Mouse (Mus musculus) spleen, adult 12 weeks (tissue): Measurements from ENCODE around the gene Ccdc34.

Experiments used
- DNase-seq: peaks from one replicate; pipeline ENCODE4 v3.0.0; 2022; ENCODE audit warnings: low spot score

Ccdc34 gene

DNA sequence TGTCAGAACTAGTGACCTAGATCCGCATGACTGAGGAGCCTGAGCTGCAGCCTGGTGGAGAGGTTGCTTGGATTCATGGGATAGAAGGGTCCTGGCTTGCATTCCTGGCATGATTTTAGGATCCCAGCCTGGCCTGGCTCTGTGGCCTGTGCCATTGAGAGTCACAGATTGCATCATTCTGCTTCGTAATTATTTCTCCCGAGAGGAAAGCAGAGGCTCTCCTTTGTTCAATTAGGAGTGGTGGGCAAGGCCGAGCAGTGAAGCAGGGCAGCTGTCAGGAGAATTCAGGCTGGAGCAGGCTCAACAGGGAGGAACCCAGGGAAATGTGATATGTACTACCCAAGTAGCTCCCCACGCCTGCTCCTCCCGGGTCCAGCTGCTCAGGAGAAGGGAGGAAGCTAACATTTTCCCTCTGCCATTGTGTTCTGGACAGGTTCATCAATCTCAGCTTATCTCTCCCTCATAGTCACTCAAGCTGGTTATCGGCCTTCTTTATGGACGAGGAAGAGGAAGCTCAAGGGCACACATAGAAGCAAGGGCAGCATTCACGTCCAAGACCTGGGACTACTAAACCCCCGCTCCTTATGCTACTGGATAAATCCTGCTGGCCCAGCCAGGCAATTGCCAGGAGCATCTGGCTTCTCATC, 162.2 kb downstream of the Ccdc34 start:
- DNase-seq, result no peak

DNA sequence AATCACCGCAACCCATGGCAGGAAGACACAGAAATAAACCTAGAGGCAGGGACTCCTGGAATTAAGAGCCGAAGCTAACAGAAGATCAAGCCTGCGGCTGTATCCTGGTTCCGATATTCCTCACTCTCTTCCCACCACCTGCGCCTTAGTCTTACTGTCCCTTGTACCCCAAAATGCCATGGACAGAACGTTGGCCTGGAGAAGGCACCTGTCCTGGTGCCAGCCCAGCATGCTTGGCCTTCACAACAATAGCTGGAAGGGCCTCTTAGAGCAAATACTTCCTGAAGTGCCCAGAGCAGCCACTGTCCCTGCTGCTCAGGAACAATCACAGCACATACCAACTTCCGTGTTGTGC, 162.7 kb downstream of the Ccdc34 start:
- DNase-seq, result no peak

DNA sequence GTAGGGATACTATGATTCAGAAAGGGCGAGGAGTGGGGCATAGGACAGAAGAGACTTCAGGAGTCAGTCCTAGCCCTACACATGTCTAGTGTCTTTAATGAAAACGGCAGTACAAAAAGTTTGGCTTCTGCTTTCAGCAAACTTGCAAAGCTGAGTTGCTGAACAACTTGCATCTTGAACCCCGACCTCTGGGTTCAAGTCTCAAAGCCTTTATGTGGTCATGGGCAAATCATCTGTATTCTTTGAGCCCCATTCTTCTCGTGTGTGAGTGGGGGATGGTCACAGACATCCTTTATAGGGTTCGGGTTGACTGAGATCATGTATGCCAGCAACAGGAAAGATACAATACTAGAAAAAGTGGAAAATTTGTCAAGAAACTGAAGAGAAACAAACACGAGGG, 164.0 kb downstream of the Ccdc34 start:
- DNase-seq, result no peak

DNA sequence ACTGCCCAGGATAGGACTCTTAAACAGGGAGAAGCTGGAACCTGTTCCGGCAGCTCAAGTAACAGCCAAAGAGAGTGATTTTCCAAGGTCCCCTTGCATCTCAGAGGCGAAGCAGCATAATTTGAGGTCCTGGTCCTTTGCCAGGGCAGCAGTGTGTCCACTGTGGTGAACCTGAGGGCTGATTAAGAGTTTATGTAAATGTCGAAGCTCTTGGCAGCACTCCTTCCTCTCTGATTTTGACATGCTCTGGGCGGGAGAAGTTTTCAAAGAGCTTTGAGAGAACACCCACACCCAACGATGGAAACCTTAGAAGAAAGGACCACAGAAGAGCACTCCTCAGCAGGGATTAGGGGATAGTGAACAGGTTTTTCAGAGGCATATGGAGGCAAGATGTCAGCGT, 164.6 kb downstream of the Ccdc34 start:
- no peak for DNase-seq

DNA sequence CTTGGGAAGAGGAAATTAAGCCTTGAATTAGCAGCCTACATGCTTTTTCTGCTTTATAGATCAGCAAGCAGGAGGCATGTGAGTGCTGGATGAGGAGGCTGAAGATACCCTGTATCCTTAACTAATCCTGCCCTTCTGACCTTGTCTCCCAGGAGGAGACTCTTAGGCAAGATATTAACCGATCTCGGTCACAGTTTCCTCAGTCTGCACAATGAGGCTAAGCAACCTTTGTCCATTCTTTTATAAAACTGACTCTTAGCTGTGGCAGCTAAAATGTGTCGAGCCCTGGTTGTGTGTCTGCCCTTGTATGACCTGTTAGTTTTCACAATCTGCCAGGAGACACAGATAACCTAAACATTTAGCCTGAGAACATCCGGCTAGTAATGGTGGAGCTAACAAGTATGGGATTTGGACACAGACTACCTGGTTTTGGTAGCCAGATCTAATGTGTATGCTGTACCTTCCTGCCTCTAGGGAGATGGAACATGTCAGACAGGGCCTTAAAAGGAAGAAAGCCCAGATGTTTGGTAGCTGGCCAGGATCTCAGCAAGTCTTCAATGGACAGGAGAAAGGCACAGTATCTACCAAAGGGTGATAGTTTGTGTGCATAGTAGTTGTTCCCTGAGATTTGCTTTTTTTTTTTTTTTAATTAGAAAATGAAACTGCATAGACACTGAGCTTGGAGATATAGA, 165.3 kb downstream of the Ccdc34 start:
- DNase-seq, result no peak

DNA sequence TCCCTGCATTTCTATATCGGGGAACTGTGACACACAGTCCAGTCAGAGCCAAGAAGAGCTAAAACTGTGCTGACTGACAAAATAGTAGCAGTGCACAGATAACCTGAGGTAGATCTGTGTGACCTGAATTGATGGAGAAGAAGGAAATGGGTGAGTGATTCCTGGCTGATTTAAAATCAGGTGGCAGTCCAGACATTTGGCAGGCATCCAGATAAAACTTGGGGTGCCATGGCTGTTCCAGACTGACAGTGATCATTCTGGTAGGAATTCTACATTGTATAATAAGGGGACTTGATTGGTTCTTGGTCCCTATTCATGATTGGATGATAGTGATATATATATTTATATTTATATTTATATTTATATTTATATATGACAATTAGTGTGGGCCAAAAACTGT, 166.5 kb downstream of the Ccdc34 start:
- no peak for DNase-seq

DNA sequence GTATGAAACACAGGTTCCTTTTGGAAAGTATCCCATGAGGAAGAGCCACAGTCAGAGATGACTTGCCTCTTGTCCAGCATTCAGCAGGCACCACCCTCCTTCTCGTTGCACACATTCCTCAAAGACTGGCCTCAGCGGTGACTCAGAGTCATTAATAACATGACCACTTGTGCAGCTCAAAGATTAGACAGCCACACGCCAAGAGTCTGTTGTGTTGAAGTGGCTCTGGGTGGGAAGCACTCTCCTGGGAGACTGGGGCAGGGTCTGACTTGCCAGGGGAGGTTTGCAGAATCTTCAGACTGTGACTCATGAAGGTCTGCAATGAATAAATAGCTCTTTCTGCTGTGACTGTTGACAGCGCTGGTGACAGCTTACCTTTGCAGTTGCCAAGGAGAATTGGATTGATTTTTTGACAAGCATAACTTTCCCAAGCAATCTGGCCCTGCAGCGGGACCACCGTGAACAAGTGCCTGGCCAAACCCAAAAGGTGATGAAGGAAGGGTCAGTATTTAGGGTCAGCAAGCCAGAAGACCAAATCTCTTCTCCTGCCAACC, 168.9 kb downstream of the Ccdc34 start:
- no peak for DNase-seq

DNA sequence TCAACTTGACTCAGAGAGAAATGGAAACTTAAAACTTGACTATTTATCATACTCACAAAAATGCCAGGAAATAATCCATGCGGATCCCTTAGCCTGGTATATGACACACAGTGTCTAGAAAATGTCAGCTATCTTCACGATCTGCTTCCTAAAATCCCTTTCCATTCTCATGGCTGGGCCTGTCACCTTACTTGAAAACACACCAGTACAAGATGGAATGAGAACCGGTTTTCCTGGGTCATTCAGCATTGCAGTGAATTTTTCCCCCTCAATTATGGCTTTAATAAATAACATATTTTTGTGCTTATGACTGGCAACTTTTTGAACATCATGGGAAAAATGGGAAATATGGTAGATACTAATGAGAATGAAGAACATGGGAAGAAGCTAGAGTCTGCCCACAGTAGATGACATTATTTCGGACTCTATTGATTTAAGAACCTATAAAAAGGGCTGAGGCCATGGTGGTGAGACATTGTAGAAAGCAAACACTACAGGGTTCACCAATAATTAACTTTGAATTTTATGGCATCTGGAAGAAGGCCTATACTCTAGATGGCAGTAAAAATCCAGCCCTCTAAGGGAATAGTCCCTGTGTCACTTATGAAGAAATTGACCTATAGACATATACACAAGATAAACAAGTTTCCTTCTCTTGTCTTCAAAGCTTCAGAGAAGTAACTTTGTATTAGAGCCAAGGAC, 171.2 kb downstream of the Ccdc34 start:
- DNase-seq, result no peak

DNA sequence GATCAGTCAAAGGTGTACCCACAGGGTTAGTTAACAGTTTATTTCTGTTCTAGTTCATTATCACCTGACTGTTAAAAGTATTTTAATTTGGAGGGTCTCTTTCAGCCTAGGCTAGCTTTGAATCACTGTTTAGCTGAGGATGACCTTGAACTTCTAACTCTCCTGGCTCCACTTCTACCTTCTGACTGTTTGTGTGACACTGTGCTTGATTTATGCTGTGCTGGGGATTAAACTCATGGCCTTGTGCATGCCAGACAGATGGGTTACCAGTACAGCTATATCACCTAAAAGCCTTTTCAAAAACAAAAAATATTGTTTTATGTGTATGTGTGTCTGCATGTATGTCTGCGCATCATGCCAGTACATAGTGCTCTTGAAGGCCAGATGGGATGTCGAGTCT, 172.8 kb downstream of the Ccdc34 start:
- no peak for DNase-seq

DNA sequence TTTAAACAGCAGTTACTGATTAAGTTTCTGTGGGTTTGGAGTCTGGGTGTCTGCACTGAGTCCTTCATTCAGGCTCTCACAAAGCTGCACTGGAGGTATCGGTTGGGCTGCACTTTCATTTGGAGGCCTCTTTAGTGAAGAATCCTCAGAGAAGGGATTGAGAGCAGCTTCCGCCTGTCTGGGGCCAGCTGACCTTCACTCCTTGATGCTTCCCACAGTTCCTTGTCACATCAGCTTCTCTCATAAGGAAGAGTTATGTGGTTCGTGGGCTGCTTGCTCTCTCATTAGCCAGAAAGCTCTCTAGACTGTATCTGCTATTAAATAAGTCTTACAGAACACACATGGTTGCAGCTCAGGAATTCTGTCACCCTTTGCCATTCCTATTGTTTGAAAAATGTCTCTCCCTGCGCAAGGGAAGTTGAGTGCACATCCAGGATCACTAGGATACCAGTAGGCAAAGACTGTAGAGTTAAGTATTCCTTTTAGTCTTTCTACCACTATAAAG, 173.6 kb downstream of the Ccdc34 start:
- no peak for DNase-seq

DNA sequence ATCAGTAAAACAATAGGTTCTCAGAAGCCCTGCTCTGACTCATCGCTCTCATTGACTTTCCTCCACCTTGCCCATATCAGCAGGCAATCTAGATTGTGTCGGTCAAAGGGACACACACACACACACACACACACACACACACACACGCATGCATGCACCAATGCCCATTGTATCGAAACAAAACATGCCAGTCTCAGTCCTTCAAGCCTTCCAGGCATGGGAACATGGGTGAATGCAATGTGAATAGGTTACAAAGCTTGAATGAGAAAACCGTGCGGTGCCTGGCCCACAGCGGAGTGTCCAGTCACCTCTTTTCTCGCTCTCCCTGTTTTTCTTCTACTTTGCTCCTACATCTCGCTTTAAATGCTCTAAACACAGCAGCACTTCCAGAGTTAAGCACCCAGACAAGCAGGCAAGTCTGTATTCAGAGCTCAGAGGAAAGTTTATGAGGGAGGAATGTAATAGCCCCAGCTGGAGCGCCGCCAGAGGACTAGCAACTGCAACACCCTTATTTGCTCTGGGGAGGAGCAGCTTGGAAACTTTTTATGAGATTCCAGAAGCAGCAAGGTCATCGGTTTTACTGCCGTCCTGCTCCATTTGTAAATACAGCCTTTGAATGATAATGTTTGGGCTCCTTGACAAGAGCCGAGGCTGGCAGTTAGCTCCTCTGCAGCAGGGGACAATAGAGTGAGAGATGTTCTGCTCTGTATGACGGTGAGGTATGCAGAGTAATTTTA, 174.5 kb downstream of the Ccdc34 start:
- DNase-seq, result no peak

DNA sequence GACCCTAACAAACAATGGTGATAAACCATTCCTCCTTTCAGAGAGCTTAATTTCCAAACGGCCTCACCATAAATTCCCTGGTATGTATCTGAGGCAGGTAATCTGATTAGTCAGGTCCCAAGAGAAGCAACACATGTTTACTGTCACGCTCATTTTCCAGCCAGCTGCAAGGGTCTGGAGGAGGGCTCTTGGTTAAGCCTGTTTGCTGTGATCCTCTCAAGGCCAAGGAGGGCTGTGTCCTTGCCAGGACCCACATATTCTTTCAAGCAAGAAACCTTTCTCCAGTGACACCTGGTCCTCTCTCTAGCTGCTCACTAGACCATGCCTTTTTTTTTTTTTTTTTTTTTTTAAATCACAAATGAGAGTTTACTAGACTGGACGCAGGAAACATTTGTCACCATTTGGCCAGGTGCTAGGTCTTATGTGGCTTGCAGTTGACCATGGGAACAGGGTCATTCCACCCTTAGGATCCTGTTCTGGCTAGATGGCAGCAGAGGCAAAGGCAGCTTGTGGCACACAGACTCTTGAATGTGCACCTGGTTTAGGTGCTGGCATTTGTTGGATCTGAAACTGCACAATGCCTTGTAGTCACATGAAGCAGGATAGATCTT, 175.2 kb downstream of the Ccdc34 start:
- DNase-seq, result no peak

DNA sequence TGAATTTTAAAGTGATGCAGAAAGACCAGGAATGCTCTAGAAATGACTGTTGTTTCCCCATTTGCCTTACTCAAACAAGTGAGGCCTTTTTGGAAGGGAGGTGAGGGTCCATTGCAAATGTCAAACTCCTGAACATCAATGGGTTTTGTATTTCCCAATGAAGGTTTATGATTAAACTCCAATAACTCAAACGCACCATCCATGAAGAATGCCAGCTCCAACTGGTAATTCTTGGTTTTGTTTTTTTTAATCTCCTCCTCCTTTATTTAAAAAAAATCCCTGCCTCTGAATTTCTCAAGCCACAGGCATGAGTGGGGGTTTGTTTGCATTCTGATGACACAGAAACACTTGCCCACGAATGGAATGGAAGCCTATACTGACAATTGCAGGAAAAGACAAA, 178.9 kb downstream of the Ccdc34 start:
- no peak for DNase-seq

DNA sequence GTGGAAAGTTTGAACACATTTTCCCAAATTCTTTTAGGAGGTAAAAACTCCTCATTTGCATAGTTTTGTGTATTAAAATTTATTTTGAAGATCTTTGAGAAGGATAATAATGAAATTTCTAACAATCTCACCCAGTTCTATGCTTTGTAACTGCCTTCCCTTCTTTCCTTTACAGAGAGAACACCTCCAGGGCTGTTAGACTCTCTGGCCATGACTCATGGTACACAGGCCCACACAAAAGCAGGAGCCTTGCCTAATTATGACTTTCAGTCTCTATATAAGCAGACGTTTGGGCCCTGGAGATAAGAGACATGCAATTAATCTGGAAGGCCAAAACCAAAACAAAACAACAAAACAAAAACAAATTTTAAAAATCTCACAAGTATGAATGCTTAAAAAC, 182.0 kb downstream of the Ccdc34 start:
- DNase-seq, result no peak

DNA sequence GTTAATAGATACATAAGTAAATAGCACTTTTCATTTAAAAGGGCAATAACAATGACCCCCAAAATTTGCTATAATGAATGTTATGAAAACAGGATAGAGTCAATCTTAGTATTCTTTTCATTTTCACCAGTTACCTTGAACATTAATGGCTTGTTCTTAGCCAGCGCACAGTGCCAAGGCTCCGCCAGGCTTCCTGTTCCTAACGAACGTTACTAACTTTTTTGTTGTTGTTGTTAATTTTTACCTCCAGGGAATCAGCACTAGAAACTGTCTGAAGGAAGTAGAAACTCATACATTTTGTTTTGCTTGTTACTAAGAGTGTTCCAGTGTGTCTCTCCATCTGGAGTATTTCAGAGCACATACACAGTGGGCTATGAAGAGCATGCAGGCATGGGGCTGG, 184.2 kb downstream of the Ccdc34 start:
- no peak for DNase-seq

DNA sequence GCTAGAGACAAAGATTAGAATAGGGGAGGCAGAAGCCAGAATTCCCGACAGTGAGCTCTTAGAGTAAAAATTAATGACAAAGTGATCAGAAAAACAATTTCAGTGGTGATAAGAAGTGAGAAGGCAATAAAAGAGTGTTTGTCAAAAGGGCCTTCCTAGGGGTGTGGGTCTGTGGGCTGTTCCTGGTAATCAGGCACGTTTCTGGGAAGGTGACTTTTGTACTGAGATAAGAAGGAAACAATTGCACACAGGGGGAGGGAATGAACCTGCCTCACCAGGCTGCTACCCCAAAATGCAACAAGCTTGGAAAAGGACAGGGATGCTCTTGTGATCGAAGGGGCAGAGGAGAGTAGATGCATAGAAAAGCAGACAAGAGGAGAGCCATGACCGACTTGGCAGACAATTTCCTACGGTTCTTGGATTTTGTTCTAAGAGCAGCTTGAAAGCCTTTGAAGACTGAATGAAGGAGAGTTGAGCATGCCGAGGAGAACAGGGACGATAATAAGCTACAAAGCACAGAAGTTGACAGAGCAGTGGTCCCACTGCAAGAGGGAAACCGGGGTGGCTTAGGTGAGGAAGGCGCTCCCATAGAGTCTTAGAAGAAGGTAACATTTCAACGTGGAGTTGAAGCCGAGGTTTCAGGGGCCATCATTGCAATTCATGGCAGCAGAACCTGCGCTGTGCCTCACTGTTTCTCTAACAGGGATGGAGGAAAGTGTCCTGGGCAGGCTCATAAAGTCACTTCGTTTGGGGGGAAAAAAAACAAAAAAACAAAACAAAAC, 185.3 kb downstream of the Ccdc34 start:
- DNase-seq, result no peak

DNA sequence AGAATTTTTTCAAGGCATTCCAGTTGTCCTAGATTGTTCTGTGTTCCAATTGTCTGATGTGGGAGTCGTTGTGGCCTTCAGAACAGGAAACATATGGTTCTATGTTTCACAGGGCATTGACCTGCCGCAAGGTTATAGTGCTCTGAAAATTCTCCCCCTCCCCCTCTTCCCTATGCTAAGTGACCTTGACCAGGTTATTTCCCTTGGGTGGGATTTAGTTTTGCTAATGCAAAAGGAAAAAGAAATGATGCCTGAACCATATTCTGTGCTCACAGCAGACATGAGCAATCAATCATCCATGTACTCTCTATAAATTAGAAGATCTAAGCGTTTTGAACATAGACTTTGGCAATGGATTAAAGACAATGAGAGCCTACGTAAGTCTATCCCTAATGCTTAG, 186.6 kb downstream of the Ccdc34 start:
- DNase-seq, result no peak

DNA sequence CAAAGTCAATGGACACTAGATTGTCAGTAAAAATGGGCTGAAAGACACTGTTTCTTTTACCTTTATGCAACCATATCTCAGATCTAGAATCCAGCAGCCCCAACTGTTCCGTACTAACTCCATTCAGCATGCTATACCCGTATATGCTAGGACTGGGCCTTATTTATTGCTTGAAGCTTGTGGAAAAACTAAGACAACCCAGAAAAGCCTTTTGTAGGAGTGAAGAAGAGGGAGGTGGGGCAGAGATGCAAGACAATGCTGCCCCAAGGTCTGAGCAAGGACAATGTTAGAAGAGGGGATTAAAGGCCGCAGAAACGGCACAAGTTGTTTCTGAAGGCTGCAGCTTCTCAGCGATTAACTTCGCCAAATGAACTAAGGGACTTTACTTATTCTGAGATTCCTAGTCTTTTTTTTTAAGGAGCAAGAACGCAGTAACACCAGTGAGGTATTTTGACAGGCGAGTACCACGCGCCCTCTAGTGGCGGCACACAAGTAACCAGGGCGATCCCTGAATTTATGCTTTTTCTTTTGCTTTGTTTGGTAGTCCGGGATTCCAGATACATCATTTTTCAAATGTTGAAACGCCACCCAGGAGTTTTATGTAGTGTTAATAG, 187.2 kb downstream of the Ccdc34 start:
- no peak for DNase-seq

DNA sequence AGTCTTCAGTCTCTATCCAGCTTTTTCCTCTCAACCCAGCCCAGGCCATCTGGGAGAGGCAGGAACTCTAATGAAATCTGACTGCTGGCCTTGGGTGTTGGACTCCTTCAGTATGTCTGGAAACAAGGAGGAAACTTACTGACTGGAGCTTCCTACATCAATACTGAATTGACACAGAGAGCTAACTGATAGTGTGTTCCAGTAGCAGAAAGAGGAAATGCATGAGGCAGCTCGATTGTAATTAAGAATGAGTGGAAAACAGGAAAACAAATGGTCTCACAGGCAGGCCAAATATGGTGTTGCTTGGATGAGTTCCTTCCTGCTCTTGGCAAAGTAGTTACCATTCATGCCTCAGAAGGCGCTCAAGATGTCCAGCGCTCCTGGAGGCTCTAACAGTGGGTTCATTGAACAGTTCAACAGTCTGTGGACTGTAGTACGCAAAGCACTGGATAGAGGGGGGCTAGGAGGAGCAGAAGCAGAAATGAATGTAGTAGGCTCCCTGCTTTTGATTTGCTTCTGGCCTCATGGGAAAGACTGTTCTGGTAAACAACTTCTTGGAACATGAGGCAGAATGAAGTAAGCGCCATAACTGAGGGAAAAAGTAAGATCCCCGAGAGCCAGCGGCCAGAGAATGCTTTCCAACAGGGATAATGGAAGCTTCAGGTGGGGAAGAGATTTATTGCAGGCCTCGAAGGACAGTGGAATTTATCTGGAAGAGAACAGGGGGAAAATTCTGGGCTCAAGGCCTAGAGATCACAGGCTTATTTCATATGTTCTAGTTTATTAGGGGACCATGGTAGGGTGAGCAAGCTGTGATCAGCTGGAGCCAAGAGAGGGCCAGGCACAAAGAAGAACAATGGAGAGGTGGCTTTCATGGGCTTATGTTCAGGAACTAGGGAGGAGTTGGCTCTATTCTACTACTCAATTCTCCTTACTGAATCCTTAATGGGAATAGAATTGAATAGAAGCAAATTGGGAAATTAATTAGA, 193.2 kb downstream of the Ccdc34 start:
- no peak for DNase-seq
